Mouse (Mus musculus) layer of hippocampus, adult 18-20 months (tissue): ENCODE measurements around the gene Rubcn. TPM values are rescaled to one million over a fixed set of nuclear protein-coding genes. Genes with fewer than 3 reads are reported as not detected.

Experiments used
- DNase-seq, 2 experiments: peaks; one replicate each; pipeline ENCODE4 v3.0.0; 2022; ENCODE audit warnings: low spot score in 2 of 2
- total RNA-seq, 2 experiments: library from RNA; stranded (reverse); gene quantifications; 2 replicates each; pipeline ENCODE4 v1.2.3; 2021

Gene Rubcn
- total RNA-seq, 2 experiments from 2014 or later = 56.7 to 57.1 TPM

GRCm38 (mm10) chr16:32776676-32777075, 100.9 kb downstream of the Rubcn start:
- no peak for DNase-seq

Other genes starting within 250 kb of the Rubcn start
- gene Tnk2, start 233.9 kb downstream of the Rubcn start, total RNA-seq = 100 to 1,000 TPM; 227 to 233 TPM
- gene Muc4, start 141.9 kb downstream of the Rubcn start, total RNA-seq = not detected
- gene Muc20, start 80.3 kb downstream of the Rubcn start, total RNA-seq = not detected
- not detected for gene Smbd1, start 67.3 kb downstream of the Rubcn start, total RNA-seq
- 100 to 1,000 TPM; 108 to 113 TPM for gene Fyttd1, start 266 bp downstream of the Rubcn start, total RNA-seq
- gene Lrch3, start 36.3 kb upstream of the Rubcn start, total RNA-seq = 10 to 100 TPM; 37.3 to 39.6 TPM
- gene Iqcg, start 178.5 kb upstream of the Rubcn start, total RNA-seq = 1 to 10 TPM; 3.8 to 7.0 TPM
- 100 to 1,000 TPM; 342 to 348 TPM for gene Rpl35a, start 178.7 kb upstream of the Rubcn start, total RNA-seq
- gene Lmln, start 184.8 kb upstream of the Rubcn start, total RNA-seq = 10 to 100 TPM; 15.2 to 18.5 TPM